Mouse (Mus musculus): ENCODE results near the gene Morn1.
"Not testable (repeated sequence)": the region's sequence is repeated elsewhere in the genome, so short reads cannot be mapped to it uniquely, and the experiment has no call there.

Morn1 gene

DNA sequence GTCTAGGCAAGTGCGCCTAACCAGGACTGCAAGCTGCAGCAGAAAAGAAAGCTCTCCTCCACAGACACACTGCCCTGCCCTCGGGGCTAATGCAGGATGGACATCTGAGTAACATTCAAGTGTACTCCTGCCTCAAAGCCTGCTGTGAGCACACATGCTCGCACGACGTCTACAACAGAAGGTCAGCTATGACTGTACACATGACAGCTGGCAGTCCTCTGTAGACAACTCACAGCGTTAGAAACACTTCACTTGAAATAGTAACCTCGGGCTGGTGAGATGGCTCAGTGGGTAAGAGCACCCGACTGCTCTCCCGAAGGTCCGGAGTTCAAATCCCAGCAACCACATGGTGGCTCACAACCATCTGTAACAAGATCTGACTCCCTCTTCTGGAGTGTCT is 7.6 kb upstream of the Morn1 start:
- not testable (repeated sequence) for DNase-seq (ENCODE audit: low spot score)

- DNase-seq (ENCODE audit: low spot score), result no peak
Measured at GRCm38 (mm10) chr4:155079666-155080065, 6.7 kb upstream of the Morn1 start.

GRCm38 (mm10) chr4:155083553-155083952 is 2.8 kb upstream of the Morn1 start:
- DNase-seq (ENCODE audit: low spot score), result no peak

DNA sequence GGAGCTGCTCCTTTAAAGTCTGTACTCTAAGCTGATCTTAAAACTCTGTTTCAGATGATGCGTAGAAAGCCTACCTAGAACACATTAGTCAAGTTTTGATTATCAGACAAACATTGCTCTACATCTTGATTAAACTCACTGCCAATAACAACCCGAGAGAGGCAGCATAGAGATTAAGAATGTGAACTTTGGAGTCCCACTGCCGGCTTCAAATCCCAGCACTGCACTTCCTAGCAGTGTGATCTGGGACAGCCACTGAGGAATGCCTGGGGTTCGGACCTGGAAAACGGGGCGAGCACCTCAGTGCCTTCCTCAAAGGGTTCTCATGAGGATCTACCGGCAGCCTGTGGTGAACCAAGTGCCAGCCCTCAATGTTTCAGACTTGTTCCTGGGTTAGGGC is 2.0 kb upstream of the Morn1 start:
- no peak for DNase-seq (ENCODE audit: low spot score)

DNA sequence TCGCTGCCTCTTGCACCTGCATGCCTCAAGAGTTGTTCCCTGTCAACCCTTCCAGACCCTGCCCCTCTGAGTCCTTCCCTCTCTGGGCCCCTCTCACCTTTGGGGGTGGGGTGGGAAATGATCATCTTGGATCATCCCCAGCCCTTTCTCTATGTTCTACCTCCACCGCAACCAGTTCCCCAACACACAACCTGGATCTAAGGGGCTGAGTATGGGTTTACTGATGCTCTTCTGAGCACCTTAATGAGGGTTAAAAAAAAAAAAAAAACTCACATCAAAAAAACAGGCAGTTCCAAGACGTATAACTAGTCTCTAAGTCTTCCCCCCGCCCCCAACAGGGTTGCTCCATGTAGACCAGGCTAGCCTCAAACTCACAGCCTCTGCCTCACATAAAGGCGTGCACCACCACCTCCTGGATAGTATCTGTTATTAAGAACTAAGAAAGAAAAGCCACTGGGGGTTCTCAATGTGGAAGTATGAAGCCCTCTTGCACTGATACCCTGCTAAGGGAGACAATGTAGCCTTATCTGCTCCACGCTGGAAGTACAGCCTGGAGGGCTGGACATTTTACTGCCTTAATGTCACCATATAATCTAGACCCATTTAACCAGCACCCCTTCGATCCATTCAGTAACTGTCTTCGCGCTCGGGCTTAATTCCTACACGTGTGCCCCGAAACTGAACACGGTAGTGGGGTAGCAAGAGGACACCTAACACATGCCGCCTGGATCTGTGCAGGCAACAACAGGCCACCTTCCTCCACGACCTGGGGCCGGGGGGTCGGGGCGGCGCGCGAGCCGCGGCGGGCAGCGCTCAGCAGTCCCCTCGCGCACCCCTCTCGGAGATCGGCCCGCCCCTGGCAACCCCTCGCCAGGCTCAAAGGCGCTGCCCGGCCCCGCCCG is 920 bp upstream of the Morn1 start:
- peak; percentile 32 for DNase-seq (ENCODE audit: low spot score)

GRCm38 (mm10) chr4:155089241-155089640 is 2.9 kb downstream of the Morn1 start:
- no peak for DNase-seq (ENCODE audit: low spot score)

- no peak for DNase-seq (ENCODE audit: low spot score)
Measured at GRCm38 (mm10) chr4:155090147-155090546, 3.8 kb downstream of the Morn1 start.

GRCm38 (mm10) chr4:155090688-155091449 is 4.5 kb downstream of the Morn1 start:
- DNase-seq (ENCODE audit: low spot score), result no peak

DNA sequence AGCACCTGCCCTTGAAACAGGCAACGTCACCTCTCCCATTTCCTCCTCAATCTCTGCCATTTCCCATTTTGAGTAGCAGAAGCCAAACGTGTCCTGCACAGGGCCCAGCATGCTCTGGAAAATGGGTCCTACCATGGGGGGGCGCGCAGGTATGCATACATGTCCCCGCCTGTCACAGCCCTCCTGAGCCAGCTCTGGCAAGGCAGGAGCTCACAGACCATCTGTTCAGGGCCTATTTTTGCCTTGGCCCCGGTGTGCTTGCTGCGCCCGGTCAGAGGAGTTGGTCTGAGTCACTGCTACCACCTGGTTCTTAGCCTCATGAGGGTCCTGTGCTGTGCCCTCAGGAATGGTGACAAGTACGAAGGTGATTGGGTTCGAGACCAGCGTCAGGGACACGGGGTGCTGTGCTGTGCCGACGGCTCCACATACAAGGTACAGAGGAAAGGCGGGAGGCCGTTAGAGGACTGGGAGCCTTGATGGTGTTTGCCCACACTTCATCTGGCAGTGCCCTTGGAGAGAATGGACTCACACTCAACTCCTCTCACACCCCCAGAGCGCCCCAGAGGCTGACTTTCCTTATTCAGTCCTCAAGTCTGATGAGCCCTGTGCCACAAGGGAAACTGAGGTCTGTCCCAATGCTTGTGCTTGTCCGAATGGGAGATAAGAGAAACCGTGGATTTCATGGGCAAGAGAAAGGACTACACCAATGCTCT is 6.5 kb downstream of the Morn1 start:
- DNase-seq (ENCODE audit: low spot score), result no peak

DNA sequence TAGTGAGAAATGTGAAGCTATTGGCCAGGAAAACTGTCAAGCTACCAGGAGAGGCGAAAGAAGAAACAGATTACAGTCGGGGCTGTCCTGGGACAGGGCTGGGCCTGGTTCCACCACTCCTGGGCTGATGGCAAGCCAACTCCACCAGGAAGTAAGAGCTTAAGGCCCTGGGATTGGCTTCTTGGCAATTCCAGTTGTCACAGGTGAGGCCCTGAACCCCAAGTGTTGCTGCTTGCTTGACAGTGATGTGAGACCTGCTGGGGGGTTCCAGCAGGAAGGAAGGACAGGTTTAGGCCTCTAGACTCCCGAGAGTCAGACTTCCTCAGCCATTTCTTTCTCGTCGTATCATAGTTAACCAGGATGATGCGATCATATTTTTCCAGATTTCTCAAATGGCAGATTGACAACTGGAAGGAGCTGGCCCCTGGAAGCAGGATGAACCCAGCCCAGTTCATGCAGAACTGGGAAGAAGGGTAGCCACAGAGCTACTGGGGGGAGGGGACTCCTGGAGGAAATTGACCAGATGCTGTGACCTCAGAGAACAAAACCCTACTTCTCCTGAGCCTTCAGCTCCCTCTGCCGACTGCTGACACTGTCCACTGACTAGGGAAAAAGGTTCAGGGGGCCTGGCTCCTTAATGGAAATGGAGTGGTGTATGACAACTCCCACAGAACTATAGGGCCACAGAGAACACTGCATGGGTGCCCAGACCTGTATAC is 7.2 kb downstream of the Morn1 start:
- DNase-seq (ENCODE audit: low spot score), result no peak

DNA sequence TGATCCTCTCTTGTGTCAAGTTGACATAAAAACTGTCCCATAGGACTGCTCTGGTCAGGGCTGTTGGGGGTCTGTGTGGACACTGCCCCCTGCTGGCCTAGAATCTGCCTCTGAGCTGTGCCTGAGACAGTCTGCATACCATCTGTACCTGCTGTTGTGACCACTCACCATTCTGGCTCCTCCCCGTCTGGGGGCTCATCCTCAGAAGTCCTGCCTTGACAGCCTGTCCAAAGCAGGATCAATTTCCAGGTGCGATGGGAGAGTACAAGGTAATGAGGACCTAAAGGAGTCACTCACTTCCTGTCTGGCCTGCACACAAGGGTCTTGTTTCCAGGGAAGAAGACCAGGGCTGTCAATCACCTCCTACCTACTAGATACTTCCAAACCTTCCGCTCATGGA is 8.2 kb downstream of the Morn1 start:
- peak; percentile 72 for DNase-seq (ENCODE audit: low spot score)

GRCm38 (mm10) chr4:155095238-155095900 is 9.0 kb downstream of the Morn1 start:
- DNase-seq (ENCODE audit: low spot score), result peak; percentile 93

GRCm38 (mm10) chr4:155095967-155096366 is 9.6 kb downstream of the Morn1 start:
- no peak for DNase-seq (ENCODE audit: low spot score)

DNA sequence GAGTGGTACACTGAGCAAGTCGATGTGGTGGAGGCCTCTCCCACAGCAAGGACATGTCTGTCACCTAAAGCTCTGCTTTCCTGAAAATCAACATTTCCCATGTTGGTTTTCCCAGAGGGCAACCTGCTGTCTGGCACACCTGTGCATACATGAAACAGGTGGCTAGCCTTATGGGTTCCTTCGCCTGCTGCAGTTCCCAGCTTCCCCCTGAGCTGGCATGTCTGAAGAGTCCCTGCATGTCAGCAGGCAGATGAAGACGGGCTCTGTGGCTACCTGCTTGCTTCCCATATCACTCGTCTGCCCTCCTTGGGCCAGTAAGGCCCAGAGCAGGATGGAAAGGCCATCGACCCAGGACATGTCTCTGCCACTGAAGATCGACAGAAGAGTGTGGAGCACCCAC is 11.1 kb downstream of the Morn1 start:
- DNase-seq (ENCODE audit: low spot score), result no peak

DNA sequence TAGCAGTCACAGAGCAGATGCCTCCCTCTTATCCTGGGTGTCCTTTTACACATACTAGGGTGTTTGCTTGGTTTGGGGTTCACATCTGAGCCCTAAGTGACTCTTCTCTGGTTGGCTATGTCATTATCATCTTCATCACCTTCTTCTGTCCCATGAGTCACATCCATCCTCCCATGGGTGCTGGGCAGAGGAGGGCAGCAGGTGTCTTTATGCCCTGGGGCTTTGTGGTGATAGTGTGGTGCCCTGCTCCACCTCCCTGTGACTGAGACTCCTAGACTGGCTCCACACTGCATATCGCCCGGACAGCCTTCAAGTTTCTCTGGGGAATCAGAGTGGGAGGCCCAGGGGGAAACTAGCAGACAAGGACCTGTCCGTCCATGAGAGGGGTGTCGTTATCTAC is 12.2 kb downstream of the Morn1 start:
- DNase-seq (ENCODE audit: low spot score), result no peak

DNA sequence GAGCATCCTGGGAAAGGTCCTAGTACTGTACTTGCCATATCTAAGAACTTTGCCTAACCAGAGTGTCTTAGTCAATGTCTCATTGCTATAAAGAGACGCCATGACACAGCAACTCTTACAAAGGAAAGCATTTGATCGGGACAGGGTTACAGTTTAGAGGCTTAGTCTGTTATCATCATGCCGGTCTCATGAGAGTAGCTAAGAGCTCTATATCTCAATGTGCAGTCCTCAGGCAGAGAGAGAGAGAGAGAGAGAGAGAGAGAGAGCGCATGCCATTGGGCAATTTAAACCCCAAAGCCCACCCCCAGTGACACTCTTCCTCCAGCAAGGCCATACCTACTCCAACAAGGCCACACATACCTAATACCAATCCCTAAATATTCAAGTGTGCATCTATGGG is 21.5 kb downstream of the Morn1 start:
- DNase-seq (ENCODE audit: low spot score), result no peak

- DNase-seq (ENCODE audit: low spot score), result no peak
Measured at GRCm38 (mm10) chr4:155109471-155109870, 23.1 kb downstream of the Morn1 start.

DNA sequence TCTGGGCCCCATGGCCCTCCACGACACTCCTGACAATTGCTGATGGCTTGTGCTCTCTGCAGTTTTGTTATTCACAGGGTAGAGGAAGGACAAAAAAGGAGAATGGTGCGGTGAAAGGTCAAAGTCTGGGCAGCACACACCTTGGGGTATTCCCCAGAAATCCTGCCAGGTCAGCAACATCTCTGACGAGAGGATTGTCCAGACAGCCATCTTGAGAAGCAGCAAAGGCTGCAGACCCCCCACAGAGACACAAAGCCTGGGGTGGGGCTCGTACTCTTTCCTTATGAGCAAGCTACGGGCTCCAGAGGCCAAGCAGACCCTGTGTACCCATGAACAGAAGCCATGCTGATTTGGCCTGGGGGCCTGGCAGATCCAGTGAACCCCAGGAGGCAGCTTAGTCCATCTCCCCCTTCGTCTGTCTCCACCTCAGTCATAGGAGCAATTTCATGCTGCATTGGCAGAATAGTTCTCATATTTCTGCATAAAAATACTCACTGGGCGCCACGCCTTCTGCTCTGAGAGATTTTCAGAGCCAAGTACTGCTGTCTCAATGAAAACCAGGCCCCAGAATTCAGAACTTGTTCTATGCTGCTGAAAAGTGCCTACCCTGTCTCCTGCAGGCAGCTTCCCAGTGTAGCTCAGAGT is 27.5 kb downstream of the Morn1 start:
- DNase-seq (ENCODE audit: low spot score), result no peak

DNA sequence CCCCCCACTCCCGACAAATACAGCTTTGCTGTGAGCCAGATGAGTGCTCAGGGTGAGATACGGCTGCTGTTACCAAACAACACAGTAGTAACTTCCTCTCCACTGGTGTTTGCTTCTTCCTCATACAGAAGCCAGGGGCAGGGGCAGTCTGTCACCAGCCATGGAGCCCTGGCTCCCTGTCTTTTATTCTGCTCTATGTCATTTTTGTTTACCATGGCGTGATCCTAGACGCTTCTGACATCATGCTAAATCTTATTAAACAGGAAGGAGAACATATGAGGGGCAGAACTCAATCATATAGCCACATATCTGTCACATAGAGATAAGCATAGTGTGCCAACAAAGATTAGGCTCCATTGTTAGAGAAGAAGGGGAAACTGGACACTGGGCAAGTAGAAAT is 30.2 kb downstream of the Morn1 start:
- no peak for DNase-seq (ENCODE audit: low spot score)

DNA sequence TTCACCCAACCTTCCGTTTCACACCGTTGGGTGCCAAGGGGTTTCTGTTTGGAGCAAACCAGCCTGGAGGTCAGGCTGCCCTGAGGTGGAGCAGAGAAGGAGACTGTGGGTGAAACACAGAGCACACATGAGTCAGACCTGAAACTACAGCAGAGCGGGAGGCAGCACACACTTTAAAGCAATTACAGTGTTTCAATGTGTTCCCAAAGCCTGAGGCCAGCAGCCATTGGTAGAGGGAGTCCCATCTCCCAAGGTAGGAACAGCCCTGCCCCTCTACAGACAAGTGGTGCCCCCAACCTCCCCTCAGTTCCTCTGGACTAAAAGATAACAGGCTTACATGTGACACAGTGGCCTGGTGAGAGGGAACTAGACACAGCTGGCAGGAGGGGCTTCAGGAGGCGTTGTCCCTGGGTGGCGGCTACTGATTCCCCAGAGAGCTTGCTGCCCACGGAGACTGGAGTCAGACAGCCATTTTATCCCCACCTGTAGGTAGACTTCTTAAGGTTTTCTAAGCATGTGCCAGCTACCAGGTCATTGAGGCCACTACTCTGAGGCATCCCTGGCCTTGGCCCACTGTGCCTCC is 31.1 kb downstream of the Morn1 start:
- DNase-seq (ENCODE audit: low spot score), result no peak

GRCm38 (mm10) chr4:155118278-155118677 is 31.9 kb downstream of the Morn1 start:
- DNase-seq (ENCODE audit: low spot score), result no peak
